Mouse (Mus musculus): ENCODE measurements around the gene Ccnl2.

The Ccnl2 gene

GRCm38 (mm10) chr4:155790021-155790489 lies 22.2 kb upstream of the Ccnl2 start, which contains the start of gene Ankrd65:
Ankrd65 (plus strand) TSS chr4:155790439.
- DNase-seq (ENCODE audit: low spot score), result no peak

GRCm38 (mm10) chr4:155790650-155791161 lies 21.6 kb upstream of the Ccnl2 start:
- no peak for DNase-seq (ENCODE audit: low spot score)

GRCm38 (mm10) chr4:155791240-155791933 lies 20.9 kb upstream of the Ccnl2 start:
- no peak for DNase-seq (ENCODE audit: low spot score)

- no peak for DNase-seq (ENCODE audit: low spot score)
These were observed 18.6 kb upstream of the Ccnl2 start for GRCm38 (mm10) chr4:155793730-155794129.

GRCm38 (mm10) chr4:155802075-155802474 lies 10.2 kb upstream of the Ccnl2 start:
- no peak for DNase-seq (ENCODE audit: low spot score)

GRCm38 (mm10) chr4:155802741-155803339 lies 9.4 kb upstream of the Ccnl2 start, which contains the start of gene Mrpl20:
Mrpl20 (plus strand) TSS chr4:155802878.
- DNase-seq (ENCODE audit: low spot score), result no peak

GRCm38 (mm10) chr4:155803340-155804041 lies 8.8 kb upstream of the Ccnl2 start:
- peak; percentile 96 for DNase-seq (ENCODE audit: low spot score)

GRCm38 (mm10) chr4:155807841-155808240 lies 4.4 kb upstream of the Ccnl2 start:
- DNase-seq (ENCODE audit: low spot score), result no peak

- DNase-seq (ENCODE audit: low spot score), result no peak
These were observed 434 bp downstream of the Ccnl2 start for GRCm38 (mm10) chr4:155812665-155813181.

- DNase-seq (ENCODE audit: low spot score), result no peak
These were observed 5.2 kb downstream of the Ccnl2 start for GRCm38 (mm10) chr4:155817533-155817932.

- DNase-seq (ENCODE audit: low spot score), result no peak
These were observed 8.7 kb downstream of the Ccnl2 start for GRCm38 (mm10) chr4:155821025-155821424.

- DNase-seq (ENCODE audit: low spot score), result no peak
These were observed 11.2 kb downstream of the Ccnl2 start for GRCm38 (mm10) chr4:155823443-155823842.

- DNase-seq (ENCODE audit: low spot score), result no peak
These were observed 17.6 kb downstream of the Ccnl2 start for GRCm38 (mm10) chr4:155829866-155830265.

- no peak for DNase-seq (ENCODE audit: low spot score)
These were observed 18.3 kb downstream of the Ccnl2 start for GRCm38 (mm10) chr4:155830596-155830995.

- peak; percentile 96 for DNase-seq (ENCODE audit: low spot score)
These were observed 19.0 kb downstream of the Ccnl2 start, which contains the start of gene Aurkaip1 for GRCm38 (mm10) chr4:155831205-155831766. Aurkaip1 (plus strand) TSS chr4:155831272.

GRCm38 (mm10) chr4:155831831-155832230 lies 19.5 kb downstream of the Ccnl2 start:
- no peak for DNase-seq (ENCODE audit: low spot score)

- no peak for DNase-seq (ENCODE audit: low spot score)
These were observed 20.0 kb downstream of the Ccnl2 start for GRCm38 (mm10) chr4:155832321-155832720.

- DNase-seq (ENCODE audit: low spot score), result no peak
These were observed 20.9 kb downstream of the Ccnl2 start for GRCm38 (mm10) chr4:155833234-155833633.

- peak; percentile 86 for DNase-seq (ENCODE audit: low spot score)
These were observed 21.5 kb downstream of the Ccnl2 start for GRCm38 (mm10) chr4:155833836-155834235.

- peak; percentile 61 for DNase-seq (ENCODE audit: low spot score)
These were observed 25.2 kb downstream of the Ccnl2 start for GRCm38 (mm10) chr4:155837404-155838010.
